Mouse (Mus musculus) mature B cell (primary cell): ENCODE data around the gene Plcxd2.

Experiments
- in situ Hi-C: fragments of 300-500 bp; cut with MboI; formaldehyde crosslinking; loops from 2 replicates; pipeline ENCODE4 v1.14.3; 2019

Gene Plcxd2

DNA sequence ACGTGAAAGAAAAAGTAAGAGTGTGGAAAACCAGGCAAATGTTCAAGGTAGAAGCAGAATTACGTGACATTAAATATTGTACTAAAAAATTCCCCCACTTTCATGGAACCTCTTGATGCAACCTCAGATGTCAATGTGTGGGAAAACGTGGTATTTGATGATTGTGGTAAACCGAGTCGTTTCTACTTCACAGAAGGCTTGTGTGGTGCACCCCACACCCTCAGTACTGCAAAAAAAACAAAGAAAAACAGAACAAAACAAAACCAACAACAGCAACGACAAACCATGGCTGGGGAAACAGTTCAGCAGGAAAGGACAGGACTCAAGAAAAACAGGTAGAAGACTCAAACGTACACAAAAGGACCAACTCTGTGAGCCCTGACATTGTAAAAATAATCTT is 11.8 kb downstream of the Plcxd2 start:
- in situ Hi-C loops = no loop called here

DNA sequence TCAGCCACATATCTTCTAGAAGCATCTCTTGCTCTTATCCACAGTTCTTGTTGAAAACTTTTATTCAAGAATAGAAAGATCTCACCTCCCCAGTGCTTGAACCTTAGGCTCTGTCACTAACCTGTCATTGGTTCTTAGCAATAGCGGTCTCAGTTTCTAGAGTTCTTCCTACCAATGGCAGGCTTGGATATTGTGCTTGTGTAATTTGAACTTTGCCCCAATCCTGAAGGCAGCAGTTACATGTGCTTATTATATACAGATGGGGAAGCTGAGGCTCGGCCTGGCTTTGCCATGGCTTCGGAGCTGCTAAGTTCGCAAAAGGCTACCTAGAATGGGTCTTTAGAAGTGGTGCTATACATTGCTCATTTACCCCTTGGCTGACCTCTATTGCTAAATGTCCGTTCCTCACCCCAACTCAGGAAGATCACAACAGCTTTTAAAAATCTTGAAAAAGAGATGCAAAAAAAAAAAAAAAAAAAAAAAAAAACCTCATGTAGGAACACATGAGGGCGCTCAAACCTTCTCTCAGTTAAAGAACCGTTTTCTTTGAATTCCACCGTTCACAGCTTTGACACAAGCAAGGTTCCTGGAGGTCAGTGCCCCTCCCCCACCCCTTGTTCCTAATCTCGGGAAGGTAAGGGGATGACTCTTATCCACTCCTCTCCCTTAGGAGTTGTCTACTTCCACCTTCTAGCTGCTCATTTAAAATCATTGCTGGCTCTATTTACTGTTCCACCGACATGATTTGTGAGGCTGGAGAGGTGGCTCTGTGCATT is 18.9 kb downstream of the Plcxd2 start:
- in situ Hi-C loops = no loop called here

GRCm38 (mm10) chr16:45986236-45986635 is 23.8 kb downstream of the Plcxd2 start:
- in situ Hi-C loops = no loop called here

GRCm38 (mm10) chr16:45984610-45985606 is 25.1 kb downstream of the Plcxd2 start:
- in situ Hi-C loops = no loop called here

DNA sequence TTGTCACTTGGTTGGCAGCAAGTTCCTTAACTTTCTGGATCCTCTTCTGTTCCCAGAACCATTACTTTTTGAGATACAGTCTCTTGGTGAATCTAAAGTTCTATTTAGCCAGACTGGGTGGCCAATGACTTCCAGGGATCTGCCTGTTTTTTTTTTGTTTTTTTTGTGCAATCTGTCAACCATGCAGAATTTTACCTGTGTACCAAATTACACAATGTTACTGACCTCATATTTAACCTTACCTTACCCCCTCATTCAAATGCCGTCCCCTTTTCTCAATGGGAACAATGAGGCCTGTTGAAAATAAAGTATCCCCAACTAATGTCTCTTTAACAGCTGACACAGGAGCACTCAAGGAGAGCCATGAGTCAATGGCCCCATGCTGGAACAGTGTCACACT is 33.8 kb downstream of the Plcxd2 start:
- in situ Hi-C loops = no loop called here

DNA sequence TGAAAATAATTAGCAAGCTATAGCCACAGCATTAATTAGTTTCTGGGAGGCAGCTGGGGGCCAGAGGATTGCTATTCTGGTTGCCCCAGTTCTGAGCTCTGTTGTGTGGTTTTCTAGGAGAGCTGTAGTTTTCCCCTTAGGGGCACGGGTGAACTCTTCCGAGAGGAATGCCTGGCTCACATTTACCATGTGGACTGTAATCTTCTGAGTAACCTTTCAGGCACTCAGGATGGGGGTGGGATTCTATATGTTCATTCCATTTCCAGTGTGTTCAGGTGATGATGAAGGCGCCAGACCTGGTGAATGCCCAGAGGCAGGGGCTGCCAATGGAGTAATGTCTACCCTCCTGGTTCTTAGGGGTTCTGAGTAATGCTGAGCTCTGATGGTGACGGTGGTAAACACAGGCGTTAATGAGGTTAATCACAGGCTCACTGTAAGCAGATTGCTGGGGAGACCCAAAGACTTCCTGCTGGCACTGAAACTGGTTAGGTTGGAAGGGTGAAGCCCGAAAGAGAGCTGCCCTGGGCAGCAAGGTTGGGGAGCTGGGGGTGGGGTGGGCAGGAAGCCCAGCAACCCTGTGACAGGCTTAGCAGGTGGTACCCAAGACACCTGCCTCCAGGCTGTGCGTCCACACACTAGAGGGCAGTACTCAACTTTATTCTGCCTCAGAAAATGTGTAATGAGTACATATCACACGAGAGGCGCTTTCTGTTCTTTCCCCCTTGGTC is 35.9 kb downstream of the Plcxd2 start:
- in situ Hi-C loops = loop anchor here (25.0 kb wide), 1 partner anchor 212 kb away; no protein-coding TSS in a partner anchor

GRCm38 (mm10) chr16:45970187-45970586 is 39.8 kb downstream of the Plcxd2 start:
- in situ Hi-C loops = loop anchor here (25.0 kb wide), 1 partner anchor 208 kb away; no protein-coding TSS in a partner anchor

GRCm38 (mm10) chr16:45968716-45969115 is 41.3 kb downstream of the Plcxd2 start:
- in situ Hi-C loops = loop anchor here (25.0 kb wide), 1 partner anchor 206 kb away; no protein-coding TSS in a partner anchor

DNA sequence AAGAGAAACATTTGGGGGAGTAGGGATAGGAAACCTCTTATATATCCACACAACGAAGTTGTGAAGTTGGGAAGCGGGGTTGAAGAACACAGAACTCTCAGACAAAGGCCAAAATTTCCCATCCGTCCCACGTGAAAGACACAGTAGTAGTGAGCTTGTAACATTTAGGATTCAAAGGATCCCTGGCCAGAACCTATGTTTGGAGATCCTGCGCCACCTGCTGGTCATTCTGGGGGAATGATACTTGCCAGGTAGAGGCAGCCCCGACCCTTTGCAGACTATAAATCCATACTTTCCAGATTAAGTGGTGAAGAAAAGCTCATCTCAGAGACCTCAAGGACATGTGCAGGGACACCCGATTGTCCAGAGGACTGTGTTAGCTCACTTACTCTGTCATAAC is 42.5 kb downstream of the Plcxd2 start:
- in situ Hi-C loops = loop anchor here (25.0 kb wide), 1 partner anchor 205 kb away; no protein-coding TSS in a partner anchor

GRCm38 (mm10) chr16:45966604-45967003 is 43.4 kb downstream of the Plcxd2 start:
- in situ Hi-C loops = loop anchor here (25.0 kb wide), 1 partner anchor 204 kb away; no protein-coding TSS in a partner anchor

DNA sequence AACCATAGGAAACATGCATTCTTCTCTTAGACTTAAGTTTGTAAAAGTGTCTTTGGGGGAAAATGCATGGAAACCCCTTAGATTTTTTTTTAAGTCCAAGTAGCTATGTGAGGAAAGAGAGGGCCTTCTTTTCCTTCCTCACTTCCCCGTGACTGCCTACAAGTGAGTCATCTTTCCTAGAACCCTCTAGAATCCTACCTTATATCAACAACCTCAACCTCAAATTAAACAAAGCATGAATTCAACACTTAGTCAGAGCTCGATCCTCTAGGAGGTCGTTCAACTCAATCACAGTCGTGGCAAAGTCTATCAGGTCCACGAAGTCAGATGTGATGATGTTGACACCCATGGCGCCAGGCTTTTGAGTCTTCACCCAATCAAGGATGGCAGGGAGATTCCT is 45.2 kb downstream of the Plcxd2 start:
- in situ Hi-C loops = loop anchor here (25.0 kb wide), 1 partner anchor 202 kb away; no protein-coding TSS in a partner anchor

DNA sequence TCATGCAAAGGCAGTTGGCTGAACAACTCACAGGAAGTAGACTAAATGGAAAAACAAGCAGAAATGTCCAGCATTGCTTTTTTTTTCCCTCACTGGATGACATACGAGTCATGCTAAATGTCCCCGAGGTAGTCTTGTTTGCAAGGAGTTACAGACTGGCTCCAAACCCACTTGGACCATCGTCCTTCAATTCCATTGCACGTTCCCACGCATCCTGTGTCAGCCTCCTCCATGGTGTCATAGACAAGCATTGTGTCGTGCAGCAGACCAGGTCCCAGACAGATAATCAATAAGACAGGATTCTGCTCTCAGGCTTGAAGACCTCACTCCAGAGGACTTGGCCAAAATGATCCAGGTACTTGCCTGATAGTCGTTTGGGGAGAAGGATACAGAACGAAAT is 46.2 kb downstream of the Plcxd2 start:
- in situ Hi-C loops = loop anchor here (25.0 kb wide), 1 partner anchor 202 kb away; no protein-coding TSS in a partner anchor

GRCm38 (mm10) chr16:45963088-45963487 is 46.9 kb downstream of the Plcxd2 start:
- in situ Hi-C loops = loop anchor here (25.0 kb wide), 1 partner anchor 201 kb away; no protein-coding TSS in a partner anchor

- in situ Hi-C loops = loop anchor here (25.0 kb wide), 1 partner anchor 199 kb away; no protein-coding TSS in a partner anchor
Measured at GRCm38 (mm10) chr16:45960978-45961377, 49.0 kb downstream of the Plcxd2 start.

DNA sequence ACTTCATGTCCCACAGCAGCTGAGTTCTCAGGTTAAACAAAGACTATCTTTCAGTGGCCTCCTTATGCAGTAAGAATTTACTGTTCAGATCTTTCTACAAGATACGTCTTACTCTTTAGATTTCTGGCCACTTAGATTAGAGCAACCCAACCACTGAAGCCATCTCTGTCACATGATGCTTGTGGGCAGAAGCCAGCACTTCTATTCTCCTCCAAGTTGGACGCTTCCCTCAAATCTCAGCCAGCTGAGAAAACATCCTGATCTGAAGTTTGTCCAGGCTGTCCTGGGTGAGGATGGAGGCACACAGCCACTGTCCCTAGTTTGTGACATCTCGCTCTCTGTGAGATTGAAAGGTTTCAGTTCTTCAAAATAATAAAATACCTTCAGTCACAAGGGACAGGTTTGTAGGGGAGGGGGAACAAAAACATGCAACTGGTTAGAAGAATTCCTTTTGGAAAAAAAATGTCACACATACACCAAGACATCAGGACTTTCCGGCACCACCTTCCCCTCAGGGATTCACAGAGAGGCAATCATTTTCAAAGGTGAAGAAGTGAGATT is 53.5 kb downstream of the Plcxd2 start:
- in situ Hi-C loops = loop anchor here (25.0 kb wide), 1 partner anchor 194 kb away; no protein-coding TSS in a partner anchor

DNA sequence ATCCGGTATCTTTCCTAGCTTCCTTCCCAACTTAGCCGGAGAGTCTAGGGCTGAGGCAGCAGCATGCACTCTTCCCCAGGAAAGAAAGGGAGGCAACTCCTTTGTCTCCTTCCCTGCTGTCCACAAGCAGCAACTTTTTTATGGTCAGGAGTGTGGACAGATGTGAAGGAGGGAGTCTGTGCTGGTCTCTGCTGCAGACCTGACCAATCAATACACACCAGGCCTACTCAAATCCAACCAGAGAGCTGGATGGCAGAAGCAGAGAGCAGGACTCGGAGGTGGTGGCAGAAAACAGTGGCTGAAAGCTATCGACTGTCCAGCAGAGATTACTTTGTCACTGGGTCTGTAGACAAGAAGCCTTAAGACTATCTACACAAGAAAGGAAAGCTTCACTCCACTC is 56.6 kb downstream of the Plcxd2 start, which contains the start of gene Phldb2:
Gene Phldb2, minus strand, starts transcription at position 205 of the 400 bp plus-strand sequence.
- in situ Hi-C loops = loop anchor here (25.0 kb wide), 1 partner anchor 191 kb away; no protein-coding TSS in a partner anchor

DNA sequence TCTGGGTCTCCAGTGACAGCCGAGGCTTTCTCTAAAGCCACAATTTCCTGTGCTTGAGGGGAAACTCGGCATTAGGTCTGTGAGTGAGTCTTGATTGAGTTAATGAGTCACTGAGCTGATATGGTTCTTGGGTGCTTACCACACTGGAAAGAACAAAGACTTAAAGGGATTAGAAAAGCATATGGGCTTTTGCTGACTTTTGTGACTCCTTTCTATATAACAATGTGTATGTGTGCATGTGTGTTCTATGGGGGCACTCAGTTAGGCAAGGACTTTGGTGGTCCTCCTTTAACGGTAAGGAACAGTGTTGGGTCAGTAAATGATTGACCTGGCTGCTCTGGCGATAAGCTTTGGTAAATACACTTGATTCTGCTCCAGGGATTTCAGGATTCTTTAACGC is 57.5 kb downstream of the Plcxd2 start:
- in situ Hi-C loops = loop anchor here (25.0 kb wide), 1 partner anchor 190 kb away; no protein-coding TSS in a partner anchor

GRCm38 (mm10) chr16:45952035-45952434 is 58.0 kb downstream of the Plcxd2 start:
- in situ Hi-C loops = loop anchor here (25.0 kb wide), 1 partner anchor 190 kb away; no protein-coding TSS in a partner anchor

GRCm38 (mm10) chr16:45946335-45946734 is 63.7 kb downstream of the Plcxd2 start:
- in situ Hi-C loops = no loop called here

DNA sequence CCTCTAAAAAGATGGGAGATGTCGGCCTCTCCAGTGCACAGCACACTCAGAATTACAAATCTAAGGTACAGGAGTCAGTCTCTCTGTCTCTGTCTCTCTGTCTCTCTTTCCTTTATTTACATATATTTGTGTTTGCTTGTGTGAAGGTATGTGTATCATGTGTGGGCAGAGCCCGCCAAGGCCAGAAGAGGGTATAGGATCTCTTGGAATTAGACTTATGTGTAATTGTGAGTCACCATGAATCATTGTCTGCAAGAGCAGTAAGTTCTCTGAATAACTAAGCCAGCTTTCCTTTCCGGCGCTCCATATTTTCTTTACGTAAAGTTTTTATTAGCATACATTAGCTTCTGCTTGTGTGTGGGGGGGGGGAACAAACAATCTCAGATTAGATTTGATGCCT is 64.4 kb downstream of the Plcxd2 start:
- in situ Hi-C loops = no loop called here
